Mouse (Mus musculus) kidney, postnatal 0 days (tissue): ENCODE measurements around the gene Cd248. TPM values are rescaled to one million over a fixed set of nuclear protein-coding genes. Genes with fewer than 3 reads are reported as not detected.
A peak's percentile ranks its signal among the peaks of the same experiment; 100 is the strongest.

Experiments used
- ATAC-seq: fragments of 200-750 bp; cut with Nextera tagmentation; replicated peaks from 2 replicates; pipeline ENCODE4 v1.8.0; 2017; ENCODE audit warnings: low read depth, moderate number of reproducible peaks, moderate TSS enrichment, moderate library complexity; ENCODE audit not compliant: low FRiP score
- DNase-seq: peaks from one replicate; pipeline ENCODE4 v3.0.0-alpha.2; 2016; ENCODE audit warnings: low spot score
- H3K27ac ChIP-seq: fragments of 300-500 bp; sonication (generic); 2 replicates; pipeline ENCODE4 v1.5.1; 2014; ENCODE audit warnings: mild to moderate bottlenecking
- H3K27me3 ChIP-seq: fragments of 300-500 bp; sonication (generic); 2 replicates; pipeline ENCODE4 v1.6.1; 2014; ENCODE audit warnings: low read length, mixed read lengths; ENCODE audit not compliant: insufficient read depth
- H3K36me3 ChIP-seq: fragments of 300-500 bp; sonication (generic); 2 replicates; pipeline ENCODE4 v1.6.1; 2014; ENCODE audit warnings: low read length, mixed read lengths; ENCODE audit not compliant: insufficient read depth
- H3K4me1 ChIP-seq: fragments of 300-500 bp; sonication (generic); replicated peaks from 2 replicates; pipeline ENCODE4 v1.6.1; 2014; ENCODE audit warnings: antibody characterized with exemption, low read length, mixed read lengths; ENCODE audit not compliant: insufficient read depth
- H3K4me2 ChIP-seq: fragments of 300-500 bp; sonication (generic); 2 replicates; pipeline ENCODE4 v1.6.1; 2014; ENCODE audit warnings: mild to moderate bottlenecking, low read length, moderate library complexity, mixed read lengths
- H3K4me3 ChIP-seq: fragments of 300-500 bp; sonication (generic); replicated peaks from 2 replicates; pipeline ENCODE4 v1.5.1; 2014; ENCODE audit warnings: low read depth, low read length
- H3K9ac ChIP-seq: fragments of 300-500 bp; sonication (generic); 2 replicates; pipeline ENCODE4 v1.6.1; 2014; ENCODE audit warnings: low read depth, low read length
- H3K9me3 ChIP-seq: fragments of 300-500 bp; sonication (generic); replicated peaks from 2 replicates; pipeline ENCODE4 v1.6.1; 2016; ENCODE audit warnings: low read length, inconsistent platforms, mixed read lengths
- CTCF ChIP-seq: IDR thresholded peaks from 2 replicates; pipeline ENCODE4 v1.5.1; 2016; ENCODE audit warnings: antibody characterized with exemption, low read depth, mild to moderate bottlenecking, moderate library complexity
- WGBS: fragments of 180-500 bp; shearing (Covaris S2); extraction: QIAGEN DNeasy Blood & Tissue Kit; methylation state at CpG from one replicate; pipeline ENCODE4 v1.1.7; 2014; 5-methylcytosine and 5-hydroxymethylcytosine counted together
- polyA plus RNA-seq: library from polyadenylated mRNA; unstranded; fragments of >200 nt; fragmentation: Nextera tagmentation; extraction: Ambion mirVana; gene quantifications from 2 replicates; pipeline ENCODE4 v1.2.1, GENCODE M21; 2015

Cd248 gene
- polyA plus RNA-seq, 1 experiment from 2014 or later: 40.6 TPM

GRCm38 (mm10) chr19:5036577-5036976 lies 31.3 kb upstream of the Cd248 start:
- H3K4me1 ChIP-seq: peaks cover 18% of the 10 kb centered on the region
- TF ChIP-seq CTCF: no peak
- no peak overlapping the region for H3K4me3 ChIP-seq
- no peak overlapping the region for H3K27ac ChIP-seq
- no peak overlapping the region for H3K9ac ChIP-seq
- DNase-seq (no peak), ATAC-seq (no peak)
- H3K4me2 ChIP-seq: no peak overlapping the region
- H3K9me3 ChIP-seq: no peaks in the 10 kb centered on the region
- H3K27me3 ChIP-seq: no peaks in the 10 kb centered on the region
- WGBS: 80% methylated on average over 4 of the region's 4 CpGs
- H3K36me3 ChIP-seq: no peaks in the 10 kb centered on the region

GRCm38 (mm10) chr19:5037678-5038571 lies 30.0 kb upstream of the Cd248 start:
- no peak for TF ChIP-seq CTCF
- Histone ChIP-seq H3K9ac (peak overlapping the region; percentile 90), H3K9me3 (no peaks in the 10 kb centered on the region), H3K36me3 (no peaks in the 10 kb centered on the region), H3K4me2 (peak overlapping the region; percentile 98), H3K4me3 (peak overlapping the region; percentile 79), H3K27me3 (no peaks in the 10 kb centered on the region), H3K4me1 (peaks cover 23% of the 10 kb centered on the region), H3K27ac (peak overlapping the region; percentile 64)
- WGBS: 4% methylated on average over 32 of the region's 32 CpGs
- ATAC-seq: peak; percentile 22; the same call in 1 of the 2 replicates
- peak; percentile 76 for DNase-seq

GRCm38 (mm10) chr19:5038709-5039156 lies 29.1 kb upstream of the Cd248 start, which contains the start of the genes B4gat1 and AC124502.3:
TSS of gene B4gat1 (plus strand) at chr19:5038826.
TSS of gene AC124502.3 (plus strand) at chr19:5038891.
- ATAC-seq (peak; percentile 87), DNase-seq (peak; percentile 96)
- TF ChIP-seq CTCF: peak; percentile 59
- peak within 1 kb of the TSS; percentile 64 for H3K27ac ChIP-seq
- no peaks in the 10 kb centered on the region for H3K36me3 ChIP-seq
- peak within 1 kb of the TSS; percentile 98 for H3K4me2 ChIP-seq
- no peaks in the 10 kb centered on the region for H3K27me3 ChIP-seq
- peaks cover 23% of the 10 kb centered on the region for H3K4me1 ChIP-seq
- WGBS: under 1% methylated on average over 39 of the region's 44 CpGs
- H3K9ac ChIP-seq: peak within 1 kb of the TSS; percentile 90
- peak within 1 kb of the TSS; percentile 79 for H3K4me3 ChIP-seq
- no peaks in the 10 kb centered on the region for H3K9me3 ChIP-seq

GRCm38 (mm10) chr19:5039301-5040114 lies 28.4 kb upstream of the Cd248 start:
- H3K9ac ChIP-seq: peak overlapping the region; percentile 90
- H3K36me3 ChIP-seq: 0 out of 2 replicates have a peak, but pooled peaks cover 2% of the 10 kb centered on the region
- H3K4me3 ChIP-seq: peak overlapping the region; percentile 79
- H3K27me3 ChIP-seq: no peaks in the 10 kb centered on the region
- peak; percentile 15 for DNase-seq
- no peaks in the 10 kb centered on the region for H3K9me3 ChIP-seq
- peak overlapping the region; percentile 64; the same call in 1 of the 2 replicates for H3K27ac ChIP-seq
- no peak for TF ChIP-seq CTCF
- 9% methylated on average over 41 of the region's 41 CpGs for WGBS
- H3K4me2 ChIP-seq: peak overlapping the region; percentile 98
- ATAC-seq: peak; percentile 5; the same call in 1 of the 2 replicates
- peaks cover 23% of the 10 kb centered on the region for H3K4me1 ChIP-seq

- no peaks in the 10 kb centered on the region for H3K27me3 ChIP-seq
- TF ChIP-seq CTCF: no peak
- 5% methylated on average over 40 of the region's 40 CpGs for WGBS
- peak within 1 kb of the TSS; percentile 98 for H3K4me2 ChIP-seq
- ATAC-seq (peak; percentile 78), DNase-seq (peak; percentile 94)
- no peaks in the 10 kb centered on the region for H3K9me3 ChIP-seq
- H3K9ac ChIP-seq: peak within 1 kb of the TSS; percentile 78
- H3K4me1 ChIP-seq: peaks cover 23% of the 10 kb centered on the region
- peak within 1 kb of the TSS; percentile 79 for H3K4me3 ChIP-seq
- H3K36me3 ChIP-seq: 0 out of 2 replicates have a peak, but pooled peaks cover 3% of the 10 kb centered on the region
- peak within 1 kb of the TSS; percentile 80; the same call in 1 of the 2 replicates for H3K27ac ChIP-seq
Measured at GRCm38 (mm10) chr19:5040862-5041523, 26.9 kb upstream of the Cd248 start, which contains the start of gene Brms1. TSS of gene Brms1 (plus strand) at chr19:5041354.
